Comparison of ENCODE assay signal across 8 mouse cellular contexts in the genomic region with DNA sequence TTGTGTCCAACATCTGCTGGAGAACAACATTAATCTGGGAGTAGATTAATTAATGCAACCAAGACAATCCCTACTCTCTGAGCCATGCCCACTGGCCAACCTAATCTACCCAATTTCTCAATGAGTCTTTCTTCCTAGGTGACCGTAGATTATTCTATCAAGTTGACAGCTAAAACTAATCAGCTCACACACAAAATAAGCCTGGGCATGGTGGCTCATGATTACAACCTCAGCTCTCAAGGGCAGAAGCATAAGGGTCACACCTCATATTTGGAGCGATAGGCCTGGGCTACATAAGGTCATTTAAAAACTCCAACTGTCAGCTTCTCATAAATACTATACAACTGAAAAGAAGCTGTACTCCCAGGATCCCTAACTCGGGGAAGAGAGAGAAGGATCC. TPM values are rescaled to one million over a fixed set of nuclear protein-coding genes. Genes with fewer than 3 reads are reported as not detected.
DNase-seq lines count a peak whose midpoint lies in the region; ATAC-seq and TF ChIP-seq lines count a peak whose summit lies in the region.

No protein-coding gene starts in this region.

- H3K4me3 ChIP-seq in heart, embryonic 10.5 days = peak overlapping the region; percentile 99
- peak overlapping the region; percentile 74 to 97 (median 82) for H3K4me3 ChIP-seq in CH12.LX (replicated peaks in 1 of 3; ENCODE audit: low read depth in 2 of 3, low read length in 2 of 3, poor library complexity in 1 of 3)
- peak overlapping the region; percentile 92 for H3K4me3 ChIP-seq in forebrain, embryonic 14.5 days (ENCODE audit: low read depth, low read length)
- peak overlapping the region; percentile 98 for H3K4me3 ChIP-seq in liver, embryonic 15.5 days (replicated peaks)

- no peak for TF ChIP-seq CTCF in CH12.LX (conservative IDR thresholded peaks at IDR 0.05 in 1 of 2, IDR thresholded peaks at IDR 0.05 in 1 of 2; ENCODE audit: low read depth in 2 of 2, low read length in 2 of 2)

- H3K4me1 ChIP-seq in heart, embryonic 10.5 days = peaks cover 14% of the 10 kb centered on the region
- peaks cover under 1 to 14% of the 10 kb centered on the region in 2 experiments; a peak in 3 of 4 replicates for H3K4me1 ChIP-seq in CH12.LX (ENCODE audit: control insufficient read depth in 1 of 2, insufficient read depth in 2 of 2)
- peaks cover 12% of the 10 kb centered on the region for H3K4me1 ChIP-seq in forebrain, embryonic 14.5 days (ENCODE audit: control insufficient read depth, insufficient read depth, low read length)
- H3K4me1 ChIP-seq in liver, embryonic 15.5 days (replicated peaks) = peaks cover 27% of the 10 kb centered on the region

- TF ChIP-seq EP300 in CH12.LX (IDR thresholded peaks at IDR 0.05; ENCODE audit: low read length) = no peak

- no peak for TF ChIP-seq RAD21 in CH12.LX (IDR thresholded peaks at IDR 0.05; ENCODE audit: low read depth, low read length)

- dilution Hi-C loops in CH12.LX (cut with MboI; ENCODE audit: extremely low pct_ligation_motif_present, extremely low pct_unique_long_range_greater_than_20kb, low sequenced_read_pairs) = no loop called here

- no peak for TF ChIP-seq POLR2A in CH12.LX (IDR thresholded peaks at IDR 0.05; ENCODE audit: low read depth, low read length)

- no peaks in the 10 kb centered on the region for H3K9me3 ChIP-seq in heart, embryonic 10.5 days
- no peaks in the 10 kb centered on the region for H3K9me3 ChIP-seq in CH12.LX (replicated peaks; ENCODE audit: low read length)
- no peaks in the 10 kb centered on the region for H3K9me3 ChIP-seq in forebrain, embryonic 14.5 days (replicated peaks; ENCODE audit: control insufficient read depth, low read length)
- H3K9me3 ChIP-seq in liver, embryonic 15.5 days (replicated peaks) = no peaks in the 10 kb centered on the region

- H3K79me2 ChIP-seq in CH12.LX (replicated peaks; ENCODE audit: control insufficient read depth, extremely low read depth, insufficient read depth, poor library complexity, severe bottlenecking) = peaks cover 50% of the 10 kb centered on the region

- peak overlapping the region; percentile 96 for H3K4me2 ChIP-seq in CH12.LX (ENCODE audit: insufficient read depth, low read depth, poor library complexity, severe bottlenecking)
- peak overlapping the region; percentile 89 for H3K4me2 ChIP-seq in forebrain, embryonic 14.5 days (ENCODE audit: low read length)
- peak overlapping the region; percentile 89 for H3K4me2 ChIP-seq in liver, embryonic 15.5 days

- no peak for ATAC-seq in forebrain, embryonic 14.5 days
- ATAC-seq in liver, embryonic 15.5 days (ENCODE audit: insufficient read depth) = no peak

- no peaks in the 10 kb centered on the region for H3K27me3 ChIP-seq in heart, embryonic 10.5 days (ENCODE audit: insufficient read depth, poor library complexity, severe bottlenecking)
- no peaks in the 10 kb centered on the region for H3K27me3 ChIP-seq in CH12.LX (replicated peaks)
- H3K27me3 ChIP-seq in forebrain, embryonic 14.5 days (replicated peaks; ENCODE audit: control insufficient read depth, insufficient read depth, low read length) = no peaks in the 10 kb centered on the region
- H3K27me3 ChIP-seq in liver, embryonic 15.5 days = no peaks in the 10 kb centered on the region

- peaks cover 44% of the 10 kb centered on the region for H3K36me3 ChIP-seq in heart, embryonic 10.5 days
- peaks cover 34 to 45% of the 10 kb centered on the region in 2 experiments for H3K36me3 ChIP-seq in CH12.LX (replicated peaks in 1 of 2; ENCODE audit: control insufficient read depth in 1 of 2, insufficient read depth in 1 of 2, low read length in 1 of 2)
- peaks cover 43% of the 10 kb centered on the region for H3K36me3 ChIP-seq in forebrain, embryonic 14.5 days (ENCODE audit: control insufficient read depth, insufficient read depth, low read length)
- peaks cover 47% of the 10 kb centered on the region for H3K36me3 ChIP-seq in liver, embryonic 15.5 days (replicated peaks)

- 47% methylated on average over 3 of the region's 3 CpGs for WGBS in heart, embryonic 10.5 days
- 40% methylated on average over 3 of the region's 3 CpGs for WGBS in forebrain, embryonic 14.5 days
- 15% methylated on average over 3 of the region's 3 CpGs for WGBS in liver, embryonic 15.5 days (ENCODE audit: insufficient replicate concordance)

- DNase-seq in heart, embryonic 10.5 days (ENCODE audit: low spot score) = peak; percentile 61
- no peak for DNase-seq in heart, adult 8-10 months (ENCODE audit: low spot score)
- DNase-seq in CH12.LX (ENCODE audit: extremely low read depth) = no peak
- no peak for DNase-seq in forebrain, embryonic 14.5 days (ENCODE audit: low spot score)
- DNase-seq in thymus, postnatal 0 days (ENCODE audit: low spot score) = no peak
- DNase-seq in embryo, embryonic 9.5 days (ENCODE audit: extremely low spot score) = no peak
- DNase-seq in cerebellum, adult 8-10 months = no peak

- peak overlapping the region; percentile 87 for H3K9ac ChIP-seq in CH12.LX (ENCODE audit: insufficient read depth, low read depth)
- peak overlapping the region; percentile 83 for H3K9ac ChIP-seq in forebrain, embryonic 14.5 days (ENCODE audit: low read length)
- H3K9ac ChIP-seq in liver, embryonic 15.5 days = peak overlapping the region; percentile 76

- H3K27ac ChIP-seq in heart, embryonic 10.5 days = peak overlapping the region; percentile 96
- H3K27ac ChIP-seq in CH12.LX (ENCODE audit: insufficient read depth, low read depth) = no peak overlapping the region
- no peak overlapping the region for H3K27ac ChIP-seq in forebrain, embryonic 14.5 days (ENCODE audit: low read depth, low read length)
- H3K27ac ChIP-seq in liver, embryonic 15.5 days (replicated peaks) = peak overlapping the region; percentile 93

- in situ Hi-C loops in CH12.LX (cut with MboI; ENCODE audit: low pct_ligation_motif_present, low pct_unique_long_range_greater_than_20kb, low sequenced_read_pairs) = no loop called here

TF ChIP-seq in CH12.LX, 34 proteins besides CTCF, POLR2A, EP300 and RAD21:
- TF ChIP-seq ELF1 (IDR thresholded peaks at IDR 0.05; ENCODE audit: low read depth, low read length) = no peak
- no peak for TF ChIP-seq SMC3 (IDR thresholded peaks at IDR 0.05; ENCODE audit: low read depth, low read length)
- TF ChIP-seq ZNF384 (IDR thresholded peaks at IDR 0.05; ENCODE audit: low read depth, low read length) = no peak
- no peak for TF ChIP-seq USF1 (IDR thresholded peaks at IDR 0.05; ENCODE audit: low read depth, low read length)
- no peak for TF ChIP-seq ZMIZ1 (IDR thresholded peaks at IDR 0.05; ENCODE audit: low read depth, low read length)
- no peak for TF ChIP-seq CHD2 (IDR thresholded peaks at IDR 0.05; ENCODE audit: low read length)

RNA-seq across cellular contexts. Expression of a gene that starts 1.5 kb away (rescaled TPM):
- 120 and 143 TPM in 2 replicates for polyA plus RNA-seq in heart, embryonic 10.5 days (2016; fragmentation: Nextera tagmentation; extraction: Ambion mirVana)
- 10 to 100 TPM; 54.6 to 63.0 (median 59.3) TPM for total RNA-seq in heart, adult 8-10 months (2022)
- total RNA-seq in CH12.LX (2012; rRNA removed) = 44.1 and 56.7 TPM in 2 replicates
- 82.1 and 90.8 TPM in 2 replicates for total RNA-seq in CH12.LX (2014; rRNA removed)
- polyA plus RNA-seq in CH12.LX (2012; ENCODE audit: insufficient read length, low read depth) = 99.5 and 108 TPM in 2 replicates
- 154 and 162 TPM in 2 replicates for polyA plus RNA-seq in forebrain, embryonic 14.5 days (2014; fragmentation: Nextera tagmentation; extraction: Ambion mirVana)
- 58.6 and 60.3 TPM in 2 replicates for polyA plus RNA-seq in liver, embryonic 15.5 days (2015; fragmentation: Nextera tagmentation; extraction: Ambion mirVana)
- 149 and 150 TPM in 2 replicates for polyA plus RNA-seq in thymus, postnatal 0 days (2015; fragmentation: Nextera tagmentation; extraction: Ambion mirVana)

RNA-seq across cellular contexts. Expression of a gene that starts 1.6 kb away (rescaled TPM):
- polyA plus RNA-seq in heart, embryonic 10.5 days (2016; fragmentation: Nextera tagmentation; extraction: Ambion mirVana) = 21.6 and 29.5 TPM in 2 replicates
- 10 to 100 TPM; 51.0 to 57.4 (median 54.5) TPM for total RNA-seq in heart, adult 8-10 months (2022)
- total RNA-seq in CH12.LX (2012; rRNA removed) = 20.1 and 22.2 TPM in 2 replicates
- total RNA-seq in CH12.LX (2014; rRNA removed) = 23.5 and 29.8 TPM in 2 replicates
- 99.5 and 101 TPM in 2 replicates for polyA plus RNA-seq in CH12.LX (2012; ENCODE audit: insufficient read length, low read depth)
- polyA plus RNA-seq in forebrain, embryonic 14.5 days (2014; fragmentation: Nextera tagmentation; extraction: Ambion mirVana) = 16.2 and 17.3 TPM in 2 replicates
- 12.7 and 14.2 TPM in 2 replicates for polyA plus RNA-seq in liver, embryonic 15.5 days (2015; fragmentation: Nextera tagmentation; extraction: Ambion mirVana)
- 21.6 and 23.7 TPM in 2 replicates for polyA plus RNA-seq in thymus, postnatal 0 days (2015; fragmentation: Nextera tagmentation; extraction: Ambion mirVana)

RNA-seq across cellular contexts. Expression of a gene that starts 38.7 kb away (rescaled TPM):
- polyA plus RNA-seq in heart, embryonic 10.5 days (2016; fragmentation: Nextera tagmentation; extraction: Ambion mirVana) = not detected in 2 replicates
- not detected for total RNA-seq in heart, adult 8-10 months (2022)
- total RNA-seq in CH12.LX (2012; rRNA removed) = not detected in 2 replicates
- not detected in 2 replicates for total RNA-seq in CH12.LX (2014; rRNA removed)
- polyA plus RNA-seq in CH12.LX (2012; ENCODE audit: insufficient read length, low read depth) = not detected in 2 replicates
- polyA plus RNA-seq in forebrain, embryonic 14.5 days (2014; fragmentation: Nextera tagmentation; extraction: Ambion mirVana) = not detected in 2 replicates
- polyA plus RNA-seq in liver, embryonic 15.5 days (2015; fragmentation: Nextera tagmentation; extraction: Ambion mirVana) = not detected in 2 replicates
- polyA plus RNA-seq in thymus, postnatal 0 days (2015; fragmentation: Nextera tagmentation; extraction: Ambion mirVana) = 0.30 and 0.59 TPM in 2 replicates

Comparison
In these comparisons a context has a peak if more than half of its experiments do, and no peak if none do; other contexts are left out.
1. H3K27ac ChIP-seq: peak in heart, embryonic 10.5 days (single experiment) and liver, embryonic 15.5 days (single experiment); none in CH12.LX (single experiment) and forebrain, embryonic 14.5 days (single experiment).
2. Peak in every context shown above with its lines, with median percentiles within 50 percentile points of each other: H3K4me3 ChIP-seq, H3K4me2 ChIP-seq and H3K9ac ChIP-seq.